Mouse (Mus musculus) forebrain, embryonic 11.5 days (tissue): ENCODE measurements at regions not wholly inside any gene's neighbourhood (a gene's known extent, or its start where the extent isn't known, plus 50 kb on each side); places are given as distances from the start of the nearest gene placed in this dataset.

Experiments used
- ATAC-seq: fragments of 200-750 bp; cut with Nextera tagmentation; replicated peaks from 2 replicates; pipeline ENCODE4 v1.8.0; 2017; ENCODE audit warnings: moderate TSS enrichment; ENCODE audit not compliant: low FRiP score
- DNase-seq: peaks from one replicate; pipeline ENCODE4 v3.0.0-alpha.2; 2017; ENCODE audit warnings: low spot score
- H3K27ac ChIP-seq: fragments of 300-500 bp; sonication (generic); 2 replicates; pipeline ENCODE4 v1.5.1; 2014; ENCODE audit warnings: low read depth, low read length
- H3K27me3 ChIP-seq: fragments of 300-500 bp; sonication (generic); 2 replicates; pipeline ENCODE4 v1.6.1; 2014; ENCODE audit warnings: mild to moderate bottlenecking, low read length, mixed read lengths; ENCODE audit not compliant: control insufficient read depth, insufficient read depth
- H3K36me3 ChIP-seq: fragments of 300-500 bp; sonication (generic); 2 replicates; pipeline ENCODE4 v1.6.1; 2014; ENCODE audit warnings: mild to moderate bottlenecking, low read length, moderate library complexity, mixed read lengths; ENCODE audit not compliant: control insufficient read depth, insufficient read depth
- H3K4me1 ChIP-seq: fragments of 300-500 bp; sonication (generic); replicated peaks from 2 replicates; pipeline ENCODE4 v1.6.1; 2014; ENCODE audit warnings: low read length, mixed read lengths; ENCODE audit not compliant: control insufficient read depth, insufficient read depth
- H3K4me2 ChIP-seq: fragments of 300-500 bp; sonication (generic); 2 replicates; pipeline ENCODE4 v1.6.1; 2014; ENCODE audit warnings: low read depth, mild to moderate bottlenecking, low read length, moderate library complexity, mixed read lengths; ENCODE audit not compliant: severe bottlenecking
- H3K4me3 ChIP-seq: fragments of 300-500 bp; sonication (generic); 2 replicates; pipeline ENCODE4 v1.5.1; 2014; ENCODE audit warnings: low read depth, low read length
- H3K9ac ChIP-seq: fragments of 300-500 bp; sonication (generic); 2 replicates; pipeline ENCODE4 v1.6.1; 2014; ENCODE audit warnings: low read length
- H3K9me3 ChIP-seq: fragments of 300-500 bp; sonication (generic); 2 replicates; pipeline ENCODE4 v1.6.1; 2016; ENCODE audit warnings: low read length, mixed read lengths; ENCODE audit not compliant: control insufficient read depth
- WGBS: fragments of 180-500 bp; shearing (Covaris S2); extraction: QIAGEN DNeasy Blood & Tissue Kit; methylation state at CpG from one replicate; pipeline ENCODE4 v1.1.7; 2014; 5-methylcytosine and 5-hydroxymethylcytosine counted together

GRCm38 (mm10) chr16:55612873-55613272 lies 225.8 kb downstream of the Nfkbiz start:
- no peak for ATAC-seq
- H3K4me2 ChIP-seq = no peak overlapping the region

GRCm38 (mm10) chr16:55612001-55612400 lies 226.7 kb downstream of the Nfkbiz start:
- Histone ChIP-seq H3K27me3 (no peaks in the 10 kb centered on the region), H3K4me2 (no peak overlapping the region), H3K27ac (no peak overlapping the region), H3K4me3 (no peak overlapping the region), H3K36me3 (no peaks in the 10 kb centered on the region), H3K9ac (no peak overlapping the region), H3K9me3 (no peaks in the 10 kb centered on the region), H3K4me1 (no peaks in the 10 kb centered on the region)
- WGBS = 91% methylated on average over 5 of the region's 5 CpGs
- ATAC-seq (no peak), DNase-seq (no peak)

More at GRCm38 (mm10) chr16:55612873-55613272, 225.8 kb downstream of the Nfkbiz start:
- Histone ChIP-seq H3K27ac (no peak overlapping the region), H3K4me1 (no peaks in the 10 kb centered on the region), H3K9ac (no peak overlapping the region), H3K4me3 (no peak overlapping the region), H3K36me3 (no peaks in the 10 kb centered on the region), H3K9me3 (no peaks in the 10 kb centered on the region), H3K27me3 (no peaks in the 10 kb centered on the region)
- no peak for DNase-seq
- 91% methylated on average over 3 of the region's 3 CpGs for WGBS

GRCm38 (mm10) chr16:55611172-55611571 lies 227.5 kb downstream of the Nfkbiz start:
- no peak for DNase-seq
- no peaks in the 10 kb centered on the region for H3K27me3 ChIP-seq
- H3K4me2 ChIP-seq = no peak overlapping the region
- no peak overlapping the region for H3K4me3 ChIP-seq
- no peak overlapping the region for H3K9ac ChIP-seq
- no peak for ATAC-seq
- H3K27ac ChIP-seq = no peak overlapping the region
- WGBS = 87% methylated on average over 3 of the region's 3 CpGs
- H3K36me3 ChIP-seq = no peaks in the 10 kb centered on the region
- no peaks in the 10 kb centered on the region for H3K4me1 ChIP-seq
- H3K9me3 ChIP-seq = no peaks in the 10 kb centered on the region

GRCm38 (mm10) chr16:55608361-55608760 lies 230.3 kb downstream of the Nfkbiz start:
- WGBS = 85% methylated on average over 3 of the region's 3 CpGs
- Histone ChIP-seq H3K4me1 (no peaks in the 10 kb centered on the region), H3K9me3 (no peaks in the 10 kb centered on the region), H3K4me2 (no peak overlapping the region), H3K27me3 (no peaks in the 10 kb centered on the region), H3K4me3 (no peak overlapping the region), H3K9ac (no peak overlapping the region), H3K36me3 (no peaks in the 10 kb centered on the region), H3K27ac (no peak overlapping the region)
- no peak for DNase-seq
- no peak for ATAC-seq

- Histone ChIP-seq H3K36me3 (no peaks in the 10 kb centered on the region), H3K4me3 (no peak overlapping the region), H3K4me2 (no peak overlapping the region), H3K27ac (no peak overlapping the region), H3K9me3 (no peaks in the 10 kb centered on the region), H3K4me1 (no peaks in the 10 kb centered on the region), H3K27me3 (no peaks in the 10 kb centered on the region), H3K9ac (no peak overlapping the region)
- ATAC-seq (no peak), DNase-seq (no peak)
- 87% methylated on average over 7 of the region's 7 CpGs for WGBS
These were observed 232.1 kb downstream of the Nfkbiz start for GRCm38 (mm10) chr16:55606447-55607239.

GRCm38 (mm10) chr16:55603611-55604010 lies 235.1 kb downstream of the Nfkbiz start:
- H3K9me3 ChIP-seq = no peaks in the 10 kb centered on the region
- H3K4me2 ChIP-seq = no peak overlapping the region
- H3K4me3 ChIP-seq = no peak overlapping the region
- ATAC-seq (no peak), DNase-seq (no peak)
- no peak overlapping the region for H3K27ac ChIP-seq
- no peak overlapping the region for H3K9ac ChIP-seq
- WGBS = 91% methylated on average over 2 of the region's 2 CpGs
- no peaks in the 10 kb centered on the region for H3K4me1 ChIP-seq
- no peaks in the 10 kb centered on the region for H3K27me3 ChIP-seq
- no peaks in the 10 kb centered on the region for H3K36me3 ChIP-seq

GRCm38 (mm10) chr16:55589382-55589956 lies 249.2 kb downstream of the Nfkbiz start:
- H3K27ac ChIP-seq = no peak overlapping the region
- H3K4me2 ChIP-seq = no peak overlapping the region
- no peaks in the 10 kb centered on the region for H3K9me3 ChIP-seq
- H3K9ac ChIP-seq = no peak overlapping the region
- no peak overlapping the region for H3K4me3 ChIP-seq
- no peak for ATAC-seq
- no peaks in the 10 kb centered on the region for H3K27me3 ChIP-seq
- no peak for DNase-seq
- H3K4me1 ChIP-seq = no peaks in the 10 kb centered on the region
- no peaks in the 10 kb centered on the region for H3K36me3 ChIP-seq
- 81% methylated on average over 1 of the region's 1 CpGs for WGBS

GRCm38 (mm10) chr16:55587138-55587537 lies 251.6 kb downstream of the Nfkbiz start:
- Histone ChIP-seq H3K4me3 (no peak overlapping the region), H3K4me2 (no peak overlapping the region), H3K9ac (no peak overlapping the region), H3K27me3 (no peaks in the 10 kb centered on the region), H3K4me1 (no peaks in the 10 kb centered on the region), H3K36me3 (no peaks in the 10 kb centered on the region), H3K27ac (no peak overlapping the region), H3K9me3 (no peaks in the 10 kb centered on the region)
- DNase-seq = no peak
- ATAC-seq = no peak
- WGBS = 91% methylated on average over 6 of the region's 6 CpGs

GRCm38 (mm10) chr16:55582906-55583305 lies 255.8 kb downstream of the Nfkbiz start:
- WGBS = 66% methylated on average over 3 of the region's 3 CpGs

More at GRCm38 (mm10) chr16:55582906-55583305, 255.8 kb downstream of the Nfkbiz start:
- DNase-seq (no peak), ATAC-seq (no peak)
- no peak overlapping the region for H3K9ac ChIP-seq
- H3K27me3 ChIP-seq = no peaks in the 10 kb centered on the region
- H3K4me3 ChIP-seq = no peak overlapping the region
- no peak overlapping the region for H3K4me2 ChIP-seq
- no peaks in the 10 kb centered on the region for H3K4me1 ChIP-seq
- no peak overlapping the region for H3K27ac ChIP-seq
- H3K36me3 ChIP-seq = no peaks in the 10 kb centered on the region
- H3K9me3 ChIP-seq = no peaks in the 10 kb centered on the region
